Mouse (Mus musculus): ENCODE results near the gene Spry1.

DNA sequence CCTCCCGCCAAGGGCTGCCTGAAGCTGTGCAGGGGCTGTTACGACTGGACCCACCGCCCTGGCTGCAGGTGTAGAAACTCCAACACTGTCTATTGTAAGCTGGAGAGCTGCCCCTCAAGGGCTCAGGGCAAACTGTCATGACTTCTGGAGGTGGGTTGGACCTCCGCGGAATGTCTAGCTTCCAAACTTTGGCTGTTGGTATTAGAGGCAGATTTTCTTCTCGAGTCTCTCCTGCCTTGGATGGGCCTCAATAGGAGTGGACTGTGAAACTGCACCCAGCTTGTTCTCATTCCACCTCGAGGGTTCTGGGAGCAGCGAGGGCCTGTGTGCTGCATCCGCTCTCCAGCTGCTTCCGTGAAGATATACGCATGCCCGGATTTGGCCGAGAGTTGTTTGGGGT, 3.7 kb downstream of the Spry1 start:
- no peak for TF ChIP-seq CTCF (conservative IDR thresholded peaks at IDR 0.05; ENCODE audit: insufficient read depth, insufficient read length, low read depth, low read length)
- no peak for TF ChIP-seq POLR2A (IDR thresholded peaks at IDR 0.05; ENCODE audit: low read depth, low read length)
